Mouse (Mus musculus): Measurements from ENCODE around the gene Crip1.

The Crip1 gene

GRCm38 (mm10) chr12:113146112-113147057, at the start of gene Crip1:
Gene Crip1 (plus strand): TSS chr12:113146316.
- peak; percentile 90 to 96 for DNase-seq (ENCODE audit: low spot score in 2 of 2)

GRCm38 (mm10) chr12:113097040-113097439, 49.1 kb upstream of the Crip1 start:
- no peak for DNase-seq (ENCODE audit: low spot score in 2 of 2)

GRCm38 (mm10) chr12:113097749-113098281, 48.3 kb upstream of the Crip1 start, which contains the start of gene Mta1:
Gene Mta1 (plus strand): TSS chr12:113098278.
- DNase-seq (ENCODE audit: low spot score in 2 of 2): peak; percentile 50 to 80

- DNase-seq (ENCODE audit: low spot score in 2 of 2): peak in 1 of 2 experiments; percentile 75
Measured at GRCm38 (mm10) chr12:113098530-113099151, 47.5 kb upstream of the Crip1 start.

- DNase-seq (ENCODE audit: low spot score in 2 of 2): no peak
Measured at GRCm38 (mm10) chr12:113099470-113100237, 46.5 kb upstream of the Crip1 start.

DNA sequence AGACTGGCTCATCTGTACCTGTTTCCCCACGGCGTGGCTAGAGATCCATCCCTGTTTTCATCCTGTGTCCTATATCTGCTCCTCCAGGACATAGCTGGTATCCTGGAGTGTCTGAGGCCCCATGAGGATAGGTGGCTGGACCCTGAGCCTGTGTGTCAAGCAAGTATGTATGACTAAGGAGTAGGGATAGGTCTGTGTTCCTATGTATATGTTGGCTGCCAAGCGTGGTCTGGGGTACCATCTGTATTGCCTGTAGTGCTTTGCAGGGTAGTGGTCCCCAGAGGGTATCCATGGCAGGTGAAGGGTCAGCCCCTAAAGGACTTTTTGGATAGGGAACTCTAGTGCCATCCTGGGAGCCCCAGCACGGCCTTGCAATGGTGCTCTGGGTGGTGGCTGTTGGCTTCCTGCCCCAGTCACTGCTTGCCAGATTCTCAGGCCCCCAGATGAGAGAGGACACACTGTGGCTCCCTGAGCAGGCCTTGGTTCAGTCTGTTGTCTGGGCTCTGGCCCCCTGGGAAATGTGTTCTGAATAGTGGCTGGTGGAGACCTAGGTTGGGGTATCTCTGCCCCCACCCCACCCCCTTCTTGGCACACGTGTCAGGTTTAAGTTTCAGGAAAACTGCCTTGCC, 45.6 kb upstream of the Crip1 start:
- DNase-seq (ENCODE audit: low spot score in 2 of 2): no peak

GRCm38 (mm10) chr12:113101251-113101960, 44.7 kb upstream of the Crip1 start:
- DNase-seq (ENCODE audit: low spot score in 2 of 2): no peak

- DNase-seq (ENCODE audit: low spot score in 2 of 2): peak; percentile 70 to 85
Measured at GRCm38 (mm10) chr12:113102461-113102860, 43.7 kb upstream of the Crip1 start.

DNA sequence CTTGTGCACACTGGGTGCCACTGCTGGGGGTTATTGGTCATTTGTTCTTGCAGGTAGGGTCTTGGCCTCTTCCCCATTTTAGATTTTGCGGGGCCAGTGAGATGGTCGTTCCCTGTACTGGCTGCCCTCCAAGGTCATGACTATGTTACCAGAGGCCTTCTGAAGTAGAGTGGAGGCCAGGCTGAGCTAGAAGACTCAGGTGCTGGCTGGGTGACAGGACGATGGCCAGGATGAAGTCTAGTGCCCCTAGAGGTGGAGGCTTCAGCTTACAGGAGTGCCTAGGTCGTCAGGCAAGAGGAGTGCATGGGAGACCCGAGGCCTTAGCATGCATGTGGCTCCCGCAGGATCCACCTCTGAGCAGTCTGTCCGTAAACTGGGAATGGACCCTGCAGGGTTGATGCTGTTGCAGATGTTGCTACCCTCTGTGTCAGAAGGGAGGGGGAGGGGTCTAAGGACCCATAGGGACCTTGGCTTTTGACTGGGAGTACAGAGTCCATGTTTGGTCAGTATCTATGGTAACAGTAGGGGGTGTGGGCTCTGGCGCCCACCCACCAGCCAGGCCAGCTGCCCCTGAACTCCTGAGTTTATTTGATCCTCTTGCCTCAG, 42.2 kb upstream of the Crip1 start:
- DNase-seq (ENCODE audit: low spot score in 2 of 2): peak in 1 of 2 experiments; percentile 47

DNA sequence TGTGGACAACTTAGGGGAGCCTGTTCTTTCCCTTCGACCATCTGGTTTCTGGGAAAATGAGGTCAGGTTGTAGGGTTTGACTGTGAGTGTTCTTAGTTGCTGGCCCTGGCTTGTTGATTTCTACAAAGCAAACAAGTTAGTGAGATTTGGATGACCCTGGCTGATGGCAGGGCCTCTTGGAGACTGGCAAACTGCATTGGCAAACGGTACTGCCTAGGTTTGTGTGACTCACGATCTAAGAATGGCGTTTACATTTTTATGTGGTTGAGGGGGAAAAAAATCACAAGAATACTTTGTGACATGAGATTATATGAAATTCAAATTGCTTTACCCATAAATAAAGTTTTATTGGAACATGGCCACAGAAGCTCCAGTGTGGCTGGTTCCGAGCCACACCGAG, 39.7 kb upstream of the Crip1 start:
- DNase-seq (ENCODE audit: low spot score in 2 of 2): no peak

DNA sequence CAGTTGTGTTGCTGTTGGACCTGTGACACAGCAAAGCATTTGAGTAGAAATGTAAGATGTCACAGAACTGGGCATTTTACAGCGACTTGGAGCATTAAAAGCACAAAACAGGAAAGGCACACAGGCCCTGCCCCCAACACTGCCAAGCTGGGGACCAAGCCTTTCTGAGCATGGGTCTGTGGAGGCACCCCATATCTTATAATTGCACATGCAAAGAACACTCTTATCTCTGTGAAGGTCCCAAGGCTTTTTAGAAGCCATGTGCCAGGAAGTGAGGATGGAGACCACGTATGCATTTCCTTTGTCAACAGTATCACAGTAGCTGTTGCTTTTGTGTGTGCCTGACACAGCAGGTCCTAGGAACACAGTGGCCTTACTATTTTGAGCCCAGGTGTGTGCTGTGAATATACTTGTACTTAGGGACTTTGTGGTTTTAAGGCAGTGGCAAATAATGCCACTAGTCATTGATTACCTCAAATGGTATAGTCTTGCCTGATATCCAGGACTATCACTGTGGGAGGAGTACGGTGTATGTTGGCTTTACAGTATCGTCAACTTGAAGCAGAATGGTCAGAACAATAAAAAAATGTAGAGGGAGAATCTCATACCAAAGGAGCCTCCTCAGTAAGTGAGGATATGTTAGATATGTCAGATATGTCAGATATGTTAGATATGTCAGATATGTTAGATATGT, 38.5 kb upstream of the Crip1 start:
- peak in 1 of 2 experiments; percentile 54 for DNase-seq (ENCODE audit: low spot score in 2 of 2)

GRCm38 (mm10) chr12:113108528-113109283, 37.4 kb upstream of the Crip1 start:
- no peak for DNase-seq (ENCODE audit: low spot score in 2 of 2)

GRCm38 (mm10) chr12:113109801-113110200, 36.3 kb upstream of the Crip1 start:
- DNase-seq (ENCODE audit: low spot score in 2 of 2): no peak

GRCm38 (mm10) chr12:113114141-113114540, 32.0 kb upstream of the Crip1 start:
- no peak for DNase-seq (ENCODE audit: low spot score in 2 of 2)

DNA sequence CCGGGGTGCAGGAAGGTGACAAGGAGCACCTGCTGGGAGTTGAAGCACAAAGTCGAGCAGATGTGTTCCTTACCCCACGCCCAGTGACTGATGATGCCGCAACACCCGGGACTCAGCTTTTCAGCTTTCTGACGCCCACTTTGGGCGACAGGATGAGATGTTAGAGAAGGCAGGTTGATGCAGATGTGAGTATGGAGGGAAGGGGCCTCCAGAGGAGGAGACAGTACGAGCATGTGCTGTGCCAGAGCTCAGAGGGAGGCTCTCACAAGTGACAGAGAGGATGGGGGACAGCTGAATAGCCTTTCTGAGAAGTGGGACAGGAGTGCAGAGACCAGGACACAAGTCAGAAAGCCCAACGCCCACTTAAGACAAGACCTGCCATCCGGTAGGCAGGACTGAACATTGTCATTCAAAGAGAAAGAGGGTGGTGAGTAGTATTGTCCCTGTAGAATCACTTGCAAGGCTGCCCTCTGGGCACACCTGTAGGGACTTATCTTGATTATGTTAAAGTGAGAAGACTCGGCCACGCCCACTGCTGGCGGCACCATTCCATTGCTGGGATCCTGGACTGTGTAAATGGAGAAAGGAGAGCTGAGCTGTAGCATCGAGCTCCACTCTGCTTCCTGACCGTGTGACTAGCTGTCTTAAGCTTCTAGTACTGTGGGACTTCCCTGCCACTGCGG, 31.1 kb upstream of the Crip1 start:
- DNase-seq (ENCODE audit: low spot score in 2 of 2): no peak

- DNase-seq (ENCODE audit: low spot score in 2 of 2): peak; percentile 80 to 93
Measured at GRCm38 (mm10) chr12:113119516-113120410, 26.4 kb upstream of the Crip1 start.

GRCm38 (mm10) chr12:113124726-113125125, 21.4 kb upstream of the Crip1 start:
- no peak for DNase-seq (ENCODE audit: low spot score in 2 of 2)

Data from spleen, postnatal 4 days (tissue).